Comparison of ENCODE assay signal across 7 mouse cellular contexts in genomic region chr2:103439710-103440109, GRCm38 (mm10). TPM values are rescaled to one million over a fixed set of nuclear protein-coding genes. Genes with fewer than 3 reads are reported as not detected.
A peak's percentile ranks its signal among the peaks of the same experiment; 100 is the strongest.
DNase-seq lines count a peak whose midpoint lies in the region; ATAC-seq lines count a peak whose summit lies in the region.

No protein-coding gene starts in this region.

- H3K4me2 ChIP-seq in limb, embryonic 11.5 days (ENCODE audit: low read depth, severe bottlenecking) = peak overlapping the region; percentile 25
- H3K4me2 ChIP-seq in midbrain, embryonic 14.5 days (ENCODE audit: low read length) = peak overlapping the region; percentile 46

- H3K27ac ChIP-seq in limb, embryonic 11.5 days (replicated peaks; ENCODE audit: low read depth, low read length) = no peak overlapping the region
- 0 out of 2 replicates have a peak overlapping the region, but pooled peaks have one; percentile 38 for H3K27ac ChIP-seq in midbrain, embryonic 14.5 days (replicated peaks; ENCODE audit: low read depth, low read length)

- ATAC-seq in limb, embryonic 11.5 days (ENCODE audit: insufficient number of reproducible peaks, low FRiP score, low TSS enrichment, low read depth) = 0 out of 2 replicates have a peak, but pooled peaks have one; percentile 15
- ATAC-seq in midbrain, embryonic 14.5 days (ENCODE audit: low FRiP score, low TSS enrichment) = peak; percentile 43; the same call in 1 of the 2 replicates

- no peaks in the 10 kb centered on the region for H3K27me3 ChIP-seq in limb, embryonic 11.5 days (ENCODE audit: control insufficient read depth, insufficient read depth, low read length)
- H3K27me3 ChIP-seq in midbrain, embryonic 14.5 days (ENCODE audit: control insufficient read depth, insufficient read depth, low read length) = no peaks in the 10 kb centered on the region

- no peak overlapping the region for H3K4me3 ChIP-seq in limb, embryonic 11.5 days (ENCODE audit: low read depth, low read length)
- peak overlapping the region; percentile 12; the same call in 1 of the 2 replicates for H3K4me3 ChIP-seq in midbrain, embryonic 14.5 days (replicated peaks; ENCODE audit: low read depth, low read length)

- H3K9me3 ChIP-seq in limb, embryonic 11.5 days (ENCODE audit: control insufficient read depth, low read length) = no peaks in the 10 kb centered on the region
- H3K9me3 ChIP-seq in midbrain, embryonic 14.5 days (ENCODE audit: control insufficient read depth, low read length) = no peaks in the 10 kb centered on the region

- H3K9ac ChIP-seq in limb, embryonic 11.5 days (ENCODE audit: low read length) = no peak overlapping the region; the same call in 1 of the 2 replicates
- no peak overlapping the region; the same call in 1 of the 2 replicates for H3K9ac ChIP-seq in midbrain, embryonic 14.5 days (replicated peaks; ENCODE audit: low read length)

- 3% methylated on average over 12 of the region's 12 CpGs for WGBS in limb, embryonic 11.5 days
- 6% methylated on average over 12 of the region's 12 CpGs for WGBS in midbrain, embryonic 14.5 days

- DNase-seq in adrenal gland, postnatal 10 days = peak; percentile 89
- DNase-seq in embryo, embryonic 11.5 days (ENCODE audit: low read depth, low spot score) = peak; percentile 74
- DNase-seq in heart, adult 11 months = peak; percentile 88
- DNase-seq in kidney, adult 18-20 months = peak; percentile 83
- DNase-seq in limb, embryonic 11.5 days (ENCODE audit: low spot score) = peak; percentile 90
- DNase-seq in midbrain, embryonic 14.5 days = peak; percentile 94
- peak; percentile 53 to 84 for DNase-seq in spleen, postnatal 10 days (ENCODE audit: low spot score in 2 of 2)

- H3K36me3 ChIP-seq in limb, embryonic 11.5 days (ENCODE audit: control insufficient read depth, insufficient read depth, low read length) = no peaks in the 10 kb centered on the region
- no peaks in the 10 kb centered on the region for H3K36me3 ChIP-seq in midbrain, embryonic 14.5 days (ENCODE audit: control insufficient read depth, insufficient read depth, low read length)

- H3K4me1 ChIP-seq in limb, embryonic 11.5 days (ENCODE audit: control insufficient read depth, insufficient read depth, low read length) = peaks cover 4% of the 10 kb centered on the region; the same call in 1 of the 2 replicates
- no peaks in the 10 kb centered on the region for H3K4me1 ChIP-seq in midbrain, embryonic 14.5 days (ENCODE audit: control insufficient read depth, insufficient read depth, low read length)

RNA-seq across cellular contexts. Expression of gene Elf5, which starts 28.2 kb away (rescaled TPM):
- total RNA-seq in adrenal gland, postnatal 10 days (2021) = not detected
- 0.40 TPM in 1 of 2 replicates, not detected in the other for polyA plus RNA-seq in limb, embryonic 11.5 days (2014; fragmentation: Nextera tagmentation; extraction: Ambion mirVana)
- not detected in 2 replicates for polyA plus RNA-seq in midbrain, embryonic 14.5 days (2014; fragmentation: Nextera tagmentation; extraction: Ambion mirVana)

RNA-seq across cellular contexts. Expression of gene Cat, which starts 45.2 kb away (rescaled TPM):
- 100 to 1,000 TPM; 371 to 498 TPM for total RNA-seq in adrenal gland, postnatal 10 days (2021)
- polyA plus RNA-seq in limb, embryonic 11.5 days (2014; fragmentation: Nextera tagmentation; extraction: Ambion mirVana) = 128 and 132 TPM in 2 replicates
- polyA plus RNA-seq in midbrain, embryonic 14.5 days (2014; fragmentation: Nextera tagmentation; extraction: Ambion mirVana) = 84.3 and 102 TPM in 2 replicates
